Mouse (Mus musculus) right cerebral cortex, postnatal 36 days (tissue): ENCODE measurements around the gene Ndn.
A peak's percentile ranks its signal among the peaks of the same experiment; 100 is the strongest.

Experiments
- DNase-seq, 2 experiments: peaks; one replicate each; pipeline ENCODE4 v3.0.0; 2022; ENCODE audit warnings: low spot score in 2 of 2, mixed read lengths in 1 of 2

Ndn gene

GRCm38 (mm10) chr7:62346269-62346668 lies at the start of gene Ndn:
TSS of gene Ndn (plus strand) at chr7:62346569.
- no peak for DNase-seq

- DNase-seq: no peak
These were observed 43.9 kb upstream of the Ndn start for GRCm38 (mm10) chr7:62302451-62302850.

- no peak for DNase-seq
These were observed 39.3 kb upstream of the Ndn start for GRCm38 (mm10) chr7:62306896-62307614.

- DNase-seq: no peak
These were observed 29.6 kb upstream of the Ndn start for GRCm38 (mm10) chr7:62316793-62317192.

GRCm38 (mm10) chr7:62345411-62345810 lies 958 bp upstream of the Ndn start:
- DNase-seq: no peak

GRCm38 (mm10) chr7:62348106-62348803 lies 1.9 kb downstream of the Ndn start:
- peak; percentile 56 to 65 for DNase-seq

GRCm38 (mm10) chr7:62348804-62349190 lies 2.4 kb downstream of the Ndn start:
- peak in 1 of 2 experiments; percentile 0 for DNase-seq

- no peak for DNase-seq
These were observed 4.9 kb downstream of the Ndn start for GRCm38 (mm10) chr7:62351266-62351665.

GRCm38 (mm10) chr7:62365039-62365636 lies 18.8 kb downstream of the Ndn start:
- DNase-seq: no peak

- no peak for DNase-seq
These were observed 20.4 kb downstream of the Ndn start for GRCm38 (mm10) chr7:62366730-62367129.

- DNase-seq: no peak
These were observed 29.3 kb downstream of the Ndn start for GRCm38 (mm10) chr7:62375658-62376057.

- DNase-seq: no peak
These were observed 30.3 kb downstream of the Ndn start, which contains the start of gene Magel2 for GRCm38 (mm10) chr7:62376510-62377304. TSS of gene Magel2 (plus strand) at chr7:62377010.

GRCm38 (mm10) chr7:62377313-62377712 lies 30.9 kb downstream of the Ndn start:
- no peak for DNase-seq

GRCm38 (mm10) chr7:62378529-62378928 lies 32.2 kb downstream of the Ndn start:
- DNase-seq: no peak

- DNase-seq: no peak
These were observed 36.0 kb downstream of the Ndn start for GRCm38 (mm10) chr7:62382391-62382790.

- no peak for DNase-seq
These were observed 41.9 kb downstream of the Ndn start for GRCm38 (mm10) chr7:62388291-62388690.

GRCm38 (mm10) chr7:62392202-62392601 lies 45.8 kb downstream of the Ndn start:
- no peak for DNase-seq
